Mouse (Mus musculus) colon, adult 2 months (tissue): Measurements from ENCODE around the gene Rgs17. TPM values are rescaled to one million over a fixed set of nuclear protein-coding genes. Genes with fewer than 3 reads are reported as not detected.

Experiments used
- polyA plus RNA-seq: library from polyadenylated mRNA; depleted of rRNA; stranded (reverse); fragments of >200 nt; gene quantifications from 2 replicates; pipeline ENCODE4 v1.2.3, GENCODE M21; 2012; rRNA removed

Gene Rgs17
- polyA plus RNA-seq = 0.93 and 1.4 TPM in 2 replicates

DNA sequence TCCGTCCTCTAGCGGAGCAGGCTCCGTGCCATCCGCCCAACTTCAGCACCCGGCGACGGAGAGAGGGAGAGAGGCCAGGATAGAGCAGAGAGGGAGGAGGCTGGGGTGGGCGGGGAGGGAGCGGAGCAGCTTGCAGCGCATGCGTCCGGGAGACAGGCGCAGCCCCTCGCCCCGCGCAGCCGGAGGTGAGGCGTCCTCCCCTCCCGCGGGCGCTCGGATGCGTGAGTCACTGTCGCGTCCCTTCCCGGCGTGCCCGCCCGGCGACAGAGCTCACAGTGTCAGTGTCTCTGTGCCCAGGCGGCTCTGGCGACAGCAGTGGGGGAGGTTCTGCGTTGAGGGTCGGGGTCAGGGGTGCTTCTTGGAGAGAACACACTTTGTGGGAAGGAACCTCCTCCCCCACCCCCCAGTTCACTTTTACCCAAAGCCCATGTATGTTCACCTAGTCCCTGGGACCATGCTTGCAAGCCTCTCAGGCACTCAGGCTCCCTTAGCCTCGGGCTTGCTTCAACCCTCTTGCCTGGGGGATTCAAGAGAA lies at the start of gene Rgs17:
Rgs17 (minus strand) TSS at position 107 of the 535 bp plus-strand sequence.

DNA sequence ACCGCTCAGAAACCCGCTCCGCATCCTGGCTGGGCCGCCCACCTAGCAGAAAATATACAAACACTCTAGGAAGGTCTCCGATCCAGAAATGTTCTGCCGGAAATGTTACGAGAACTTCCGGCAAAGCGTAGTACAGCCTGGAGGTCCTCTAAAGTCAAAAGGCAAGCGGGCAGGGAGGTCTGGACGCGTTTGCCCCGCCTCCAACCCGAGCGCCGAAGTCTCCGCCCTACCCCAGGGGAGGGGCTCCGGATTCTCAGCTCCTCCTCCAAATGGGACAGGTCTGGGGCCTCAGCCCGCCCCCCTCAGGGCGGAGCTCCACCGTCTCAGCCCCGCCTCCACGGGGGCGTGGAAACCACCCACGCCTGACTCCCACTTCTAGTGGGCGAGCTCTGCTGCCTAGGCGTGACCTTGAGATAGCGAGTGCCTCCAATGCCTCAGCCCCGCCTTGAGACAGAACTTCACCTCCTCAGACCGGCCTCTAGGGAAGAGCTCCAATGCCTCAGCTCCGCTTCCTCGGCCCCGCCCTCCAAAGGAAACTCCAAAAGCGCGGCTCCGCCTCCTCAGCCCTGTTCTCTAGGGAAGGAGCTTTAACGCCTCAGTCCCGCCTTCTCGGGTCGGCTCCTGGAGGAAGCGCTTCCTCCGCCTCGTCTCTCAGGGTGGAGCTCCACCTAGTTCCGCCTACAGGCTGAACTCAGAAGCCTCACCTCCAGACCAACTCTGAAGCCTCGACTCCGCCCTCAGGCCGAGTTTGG lies 98.3 kb downstream of the Rgs17 start, which contains the start of gene Mtrf1l:
Mtrf1l (minus strand) TSS at position 171 of the 752 bp plus-strand sequence.

DNA sequence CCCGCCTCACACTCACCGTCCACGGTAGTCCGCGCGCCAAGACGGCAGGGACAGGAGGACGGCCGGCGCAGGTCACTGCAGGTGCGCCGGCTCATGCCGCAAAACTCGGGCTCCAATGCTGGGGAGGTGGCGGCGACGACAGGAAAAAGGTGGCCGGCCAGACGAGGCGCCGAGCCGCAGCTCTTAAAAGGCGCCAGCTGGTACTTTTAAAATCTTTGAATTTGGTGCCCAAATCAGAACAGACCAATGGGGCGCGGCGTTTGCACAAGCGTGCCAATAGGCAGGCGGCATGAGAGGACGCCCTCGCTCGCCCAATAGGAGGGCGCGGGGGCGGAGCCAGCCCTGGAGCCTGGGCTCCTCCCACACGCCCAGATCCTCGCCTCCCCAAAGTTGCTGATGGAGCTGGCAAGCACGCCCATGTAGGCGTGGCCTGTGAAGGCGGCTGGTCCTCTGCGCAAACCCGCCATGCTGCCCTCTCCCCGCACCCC lies 116.9 kb downstream of the Rgs17 start, which contains the start of gene Fbxo5:
Fbxo5 (minus strand) TSS at position 358 of the 488 bp plus-strand sequence.

Other genes starting within 250 kb of the Rgs17 start
- 1.2 and 1.5 TPM in 2 replicates for gene Fbxo5, start 116.8 kb downstream of the Rgs17 start, polyA plus RNA-seq
- 1.8 and 2.5 TPM in 2 replicates for gene Mtrf1l, start 98.5 kb downstream of the Rgs17 start, polyA plus RNA-seq